Mouse (Mus musculus): ENCODE results near the gene Lipc. TPM values are rescaled to one million over a fixed set of nuclear protein-coding genes. Genes with fewer than 3 reads are reported as not detected.
"Not testable (repeated sequence)": the region's sequence is repeated elsewhere in the genome, so short reads cannot be mapped to it uniquely, and the experiment has no call there.

Gene Lipc
- polyA plus RNA-seq, 1 experiment from 2014 or later: 0.09 TPM

- no peaks in the 10 kb centered on the region for H3K4me1 ChIP-seq
- H3K9me3 ChIP-seq: no peaks in the 10 kb centered on the region
- no peak overlapping the region for H3K27ac ChIP-seq
- no peaks in the 10 kb centered on the region for H3K27me3 ChIP-seq (replicated peaks)
- H3K36me3 ChIP-seq (replicated peaks): no peaks in the 10 kb centered on the region
- whole genome bisulfite sequencing: 84% methylated on average over 4 of the region's 4 CpGs
- no peak overlapping the region for H3K9ac ChIP-seq
- no peak overlapping the region for H3K4me2 ChIP-seq
- no peak for ATAC-seq (replicated peaks)
- no peak overlapping the region for H3K4me3 ChIP-seq
Measured at GRCm38 (mm10) chr9:70875059-70875458, 77.0 kb downstream of the Lipc start.

GRCm38 (mm10) chr9:70872675-70873074 lies 79.4 kb downstream of the Lipc start:
- Histone ChIP-seq H3K27ac (no peak overlapping the region), H3K9me3 (no peaks in the 10 kb centered on the region), H3K4me1 (no peaks in the 10 kb centered on the region), H3K4me3 (no peak overlapping the region), H3K27me3 (replicated peaks) (no peaks in the 10 kb centered on the region), H3K9ac (no peak overlapping the region), H3K36me3 (replicated peaks) (no peaks in the 10 kb centered on the region), H3K4me2 (no peak overlapping the region)
- 86% methylated on average over 8 of the region's 8 CpGs for whole genome bisulfite sequencing
- no peak for ATAC-seq (replicated peaks)

- no peak overlapping the region for H3K27ac ChIP-seq
- ATAC-seq (replicated peaks): no peak
- H3K4me3 ChIP-seq: no peak overlapping the region
- no peaks in the 10 kb centered on the region for H3K36me3 ChIP-seq (replicated peaks)
- H3K4me1 ChIP-seq: no peaks in the 10 kb centered on the region
- H3K27me3 ChIP-seq (replicated peaks): no peaks in the 10 kb centered on the region
- no peak overlapping the region for H3K4me2 ChIP-seq
- no peaks in the 10 kb centered on the region for H3K9me3 ChIP-seq
- H3K9ac ChIP-seq: no peak overlapping the region
- 92% methylated on average over 4 of the region's 4 CpGs for WGBS
Measured at GRCm38 (mm10) chr9:70870326-70870725, 81.7 kb downstream of the Lipc start.

GRCm38 (mm10) chr9:70869169-70869873 lies 82.7 kb downstream of the Lipc start:
- ATAC-seq (replicated peaks): no peak
- H3K9ac ChIP-seq: no peak overlapping the region
- no peaks in the 10 kb centered on the region for H3K4me1 ChIP-seq

GRCm38 (mm10) chr9:70867381-70867780 lies 84.6 kb downstream of the Lipc start:
- no peak overlapping the region for H3K4me3 ChIP-seq
- no peak overlapping the region for H3K27ac ChIP-seq
- H3K27me3 ChIP-seq (replicated peaks): no peaks in the 10 kb centered on the region
- no peak for ATAC-seq (replicated peaks)
- H3K4me1 ChIP-seq: peaks cover 5% of the 10 kb centered on the region; the same call in 1 of the 2 replicates
- no peak overlapping the region for H3K9ac ChIP-seq
- no peak overlapping the region for H3K4me2 ChIP-seq
- no peaks in the 10 kb centered on the region for H3K36me3 ChIP-seq (replicated peaks)
- no peaks in the 10 kb centered on the region for H3K9me3 ChIP-seq
- WGBS: 92% methylated on average over 4 of the region's 4 CpGs

More at GRCm38 (mm10) chr9:70869169-70869873, 82.7 kb downstream of the Lipc start:
- H3K9me3 ChIP-seq: no peaks in the 10 kb centered on the region
- H3K36me3 ChIP-seq (replicated peaks): no peaks in the 10 kb centered on the region
- H3K27ac ChIP-seq: no peak overlapping the region
- no peak overlapping the region for H3K4me3 ChIP-seq
- no peaks in the 10 kb centered on the region for H3K27me3 ChIP-seq (replicated peaks)
- H3K4me2 ChIP-seq: no peak overlapping the region
- WGBS: 75% methylated on average over 5 of the region's 5 CpGs

GRCm38 (mm10) chr9:70864039-70864438 lies 88.0 kb downstream of the Lipc start:
- H3K4me3 ChIP-seq: no peak overlapping the region
- no peak overlapping the region for H3K27ac ChIP-seq
- 77% methylated on average over 8 of the region's 8 CpGs for WGBS
- no peak overlapping the region for H3K9ac ChIP-seq
- no peaks in the 10 kb centered on the region for H3K27me3 ChIP-seq (replicated peaks)
- no peaks in the 10 kb centered on the region for H3K9me3 ChIP-seq
- ATAC-seq (replicated peaks): no peak
- no peaks in the 10 kb centered on the region for H3K36me3 ChIP-seq (replicated peaks)
- H3K4me2 ChIP-seq: no peak overlapping the region
- H3K4me1 ChIP-seq: peaks cover 5% of the 10 kb centered on the region; the same call in 1 of the 2 replicates

GRCm38 (mm10) chr9:70863299-70863698 lies 88.7 kb downstream of the Lipc start:
- Histone ChIP-seq H3K4me1 (peaks cover 5% of the 10 kb centered on the region; the same call in 1 of the 2 replicates), H3K36me3 (replicated peaks) (no peaks in the 10 kb centered on the region), H3K4me3 (no peak overlapping the region), H3K9me3 (no peaks in the 10 kb centered on the region), H3K27ac (0 out of 2 replicates have a peak overlapping the region, but pooled peaks have one; percentile 4), H3K27me3 (replicated peaks) (no peaks in the 10 kb centered on the region), H3K4me2 (no peak overlapping the region), H3K9ac (no peak overlapping the region)
- ATAC-seq (replicated peaks): no peak
- 40% methylated on average over 8 of the region's 8 CpGs for WGBS

GRCm38 (mm10) chr9:70859233-70859632 lies 92.8 kb downstream of the Lipc start:
- H3K27ac ChIP-seq: no peak overlapping the region
- no peak overlapping the region for H3K4me2 ChIP-seq
- no peaks in the 10 kb centered on the region for H3K9me3 ChIP-seq
- no peaks in the 10 kb centered on the region for H3K36me3 ChIP-seq (replicated peaks)
- H3K4me1 ChIP-seq: peaks cover 5% of the 10 kb centered on the region; the same call in 1 of the 2 replicates
- H3K27me3 ChIP-seq (replicated peaks): no peaks in the 10 kb centered on the region
- WGBS: 71% methylated on average over 5 of the region's 5 CpGs
- no peak overlapping the region for H3K9ac ChIP-seq
- no peak overlapping the region for H3K4me3 ChIP-seq
- no peak for ATAC-seq (replicated peaks)

GRCm38 (mm10) chr9:70855868-70856267 lies 96.2 kb downstream of the Lipc start:
- 70% methylated on average over 6 of the region's 6 CpGs for whole genome bisulfite sequencing
- ATAC-seq (replicated peaks): no peak

GRCm38 (mm10) chr9:70854950-70855349 lies 97.1 kb downstream of the Lipc start:
- 0 out of 2 replicates have a peak, but pooled peaks cover 5% of the 10 kb centered on the region for H3K4me1 ChIP-seq
- H3K9me3 ChIP-seq: no peaks in the 10 kb centered on the region
- WGBS: 84% methylated on average over 6 of the region's 6 CpGs
- no peaks in the 10 kb centered on the region for H3K36me3 ChIP-seq (replicated peaks)
- H3K9ac ChIP-seq: no peak overlapping the region
- H3K27me3 ChIP-seq (replicated peaks): no peaks in the 10 kb centered on the region
- no peak for ATAC-seq (replicated peaks)
- no peak overlapping the region for H3K27ac ChIP-seq
- H3K4me2 ChIP-seq: no peak overlapping the region
- H3K4me3 ChIP-seq: no peak overlapping the region

More at GRCm38 (mm10) chr9:70855868-70856267, 96.2 kb downstream of the Lipc start:
- Histone ChIP-seq H3K4me1 (0 out of 2 replicates have a peak, but pooled peaks cover 5% of the 10 kb centered on the region), H3K36me3 (replicated peaks) (no peaks in the 10 kb centered on the region), H3K9ac (no peak overlapping the region), H3K27ac (no peak overlapping the region), H3K4me3 (no peak overlapping the region), H3K4me2 (no peak overlapping the region), H3K9me3 (no peaks in the 10 kb centered on the region), H3K27me3 (replicated peaks) (no peaks in the 10 kb centered on the region)

- not testable (repeated sequence) for ATAC-seq (replicated peaks); H3K9me3 ChIP-seq; H3K4me2 ChIP-seq; H3K4me1 ChIP-seq; H3K27me3 ChIP-seq (replicated peaks); H3K4me3 ChIP-seq; H3K27ac ChIP-seq; H3K9ac ChIP-seq; H3K36me3 ChIP-seq (replicated peaks)
- 91% methylated on average over 15 of the region's 15 CpGs for WGBS
Measured at GRCm38 (mm10) chr9:70853081-70853480, 98.9 kb downstream of the Lipc start.

- Histone ChIP-seq H3K4me1 (peaks cover 10% of the 10 kb centered on the region; the same call in 1 of the 2 replicates), H3K9me3 (no peaks in the 10 kb centered on the region), H3K27me3 (replicated peaks) (no peaks in the 10 kb centered on the region), H3K36me3 (replicated peaks) (no peaks in the 10 kb centered on the region), H3K4me2 (no peak overlapping the region), H3K9ac (no peak overlapping the region), H3K4me3 (no peak overlapping the region), H3K27ac (peak overlapping the region; percentile 17; the same call in 1 of the 2 replicates)
- peak; percentile 70; the same call in 1 of the 2 replicates for ATAC-seq (replicated peaks)
- 68% methylated on average over 3 of the region's 3 CpGs for WGBS
Measured at GRCm38 (mm10) chr9:70851533-70851932, 100.5 kb downstream of the Lipc start.
